Mouse (Mus musculus) heart, embryonic 14.5 days (tissue): Measurements from ENCODE around the gene N4bp2. TPM values are rescaled to one million over a fixed set of nuclear protein-coding genes. Genes with fewer than 3 reads are reported as not detected.

Experiments
- ATAC-seq: fragments of 200-750 bp; cut with Nextera tagmentation; 2 replicates; pipeline ENCODE4 v1.8.0; 2017; ENCODE audit warnings: low read depth, moderate TSS enrichment; ENCODE audit not compliant: insufficient number of reproducible peaks, insufficient read depth, low FRiP score
- H3K27ac ChIP-seq, 2 experiments: fragments of 200-500 bp in 1 of 2; fragments of 300-500 bp in 1 of 2; sonication (generic) in 1 of 2; replicated peaks in 1 of 2; 2 replicates each; pipeline ENCODE4 v1.5.1; 2012 to 2014; ENCODE audit warnings: low read depth in 2 of 2, low read length in 2 of 2, control low read depth in 1 of 2, mild to moderate bottlenecking in 1 of 2, mixed read lengths in 1 of 2; ENCODE audit not compliant: control insufficient read depth in 1 of 2, insufficient read depth in 1 of 2
- H3K27me3 ChIP-seq: fragments of 300-500 bp; sonication (generic); 2 replicates; pipeline ENCODE4 v1.6.1; 2014; ENCODE audit warnings: mild to moderate bottlenecking, low read length, control low read depth; ENCODE audit not compliant: control insufficient read depth, insufficient read depth
- H3K36me3 ChIP-seq: fragments of 300-500 bp; sonication (generic); 2 replicates; pipeline ENCODE4 v1.6.1; 2014; ENCODE audit warnings: mild to moderate bottlenecking, control low read depth, low read length, mixed read lengths; ENCODE audit not compliant: control insufficient read depth, insufficient read depth
- H3K4me1 ChIP-seq, 2 experiments: fragments of 200-500 bp in 1 of 2; fragments of 300-500 bp in 1 of 2; sonication (generic) in 1 of 2; 2 replicates each; pipeline ENCODE4 v1.6.1; 2012 to 2014; ENCODE audit warnings: low read length in 2 of 2, control low read depth in 1 of 2, mixed read lengths in 1 of 2; ENCODE audit not compliant: control insufficient read depth in 2 of 2, insufficient read depth in 2 of 2
- H3K4me2 ChIP-seq: fragments of 300-500 bp; sonication (generic); 2 replicates; pipeline ENCODE4 v1.6.1; 2014; ENCODE audit warnings: mild to moderate bottlenecking, low read length
- H3K4me3 ChIP-seq, 2 experiments: fragments of 200-500 bp in 1 of 2; fragments of 300-500 bp in 1 of 2; sonication (generic) in 1 of 2; 2 replicates each; pipeline ENCODE4 v1.5.1; 2012 to 2014; ENCODE audit warnings: low read length in 2 of 2, mild to moderate bottlenecking in 2 of 2, control low read depth in 1 of 2, low read depth in 1 of 2, moderate library complexity in 1 of 2; ENCODE audit not compliant: control insufficient read depth in 1 of 2, insufficient read depth in 1 of 2
- H3K9ac ChIP-seq: fragments of 300-500 bp; sonication (generic); 2 replicates; pipeline ENCODE4 v1.6.1; 2014; ENCODE audit warnings: mild to moderate bottlenecking, low read length
- H3K9me3 ChIP-seq: fragments of 300-500 bp; sonication (generic); 2 replicates; pipeline ENCODE4 v1.6.1; 2016; ENCODE audit warnings: low read length, control low read depth; ENCODE audit not compliant: control insufficient read depth
- WGBS: fragments of 180-500 bp; shearing (Covaris S2); extraction: QIAGEN DNeasy Blood & Tissue Kit; methylation state at CpG from one replicate; pipeline ENCODE4 v1.1.7; 2014; 5-methylcytosine and 5-hydroxymethylcytosine counted together
- polyA plus RNA-seq: library from polyadenylated mRNA; unstranded; fragments of >200 nt; fragmentation: Nextera tagmentation; extraction: Ambion mirVana; gene quantifications from 2 replicates; pipeline ENCODE4 v1.2.1, GENCODE M21; 2014

The N4bp2 gene
- polyA plus RNA-seq, 1 experiment from 2014 or later: 28.1 TPM

DNA sequence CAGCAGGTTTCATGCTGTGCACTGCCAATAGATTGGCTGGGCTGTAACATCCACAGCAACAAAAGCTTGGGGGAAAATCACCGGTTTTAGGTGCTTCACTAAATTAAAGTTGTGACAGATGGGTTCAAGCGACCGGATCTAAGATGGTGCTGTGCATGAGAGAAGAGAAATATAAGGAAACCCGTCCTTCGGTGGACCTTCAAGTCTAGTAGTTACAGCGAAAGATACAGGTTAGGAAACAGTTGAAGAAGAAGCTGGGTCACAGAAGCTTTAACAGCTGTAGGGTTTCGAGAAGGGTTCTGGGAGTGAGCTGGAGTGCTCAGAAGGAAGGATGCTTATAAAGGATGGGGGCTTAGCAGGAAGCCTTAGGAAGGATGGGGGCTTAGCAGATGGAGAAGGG lies 101.2 kb downstream of the N4bp2 start:
- H3K4me2 ChIP-seq: no peak overlapping the region
- 89% methylated on average over 7 of the region's 7 CpGs for WGBS
- ATAC-seq: no peak
- H3K9me3 ChIP-seq: no peaks in the 10 kb centered on the region
- no peak overlapping the region for H3K9ac ChIP-seq
- H3K4me1 ChIP-seq: peaks cover 2 to 3% of the 10 kb centered on the region in 2 experiments; a peak in 1 of 4 replicates
- no peak overlapping the region for H3K4me3 ChIP-seq
- H3K27me3 ChIP-seq: no peaks in the 10 kb centered on the region
- H3K27ac ChIP-seq: no peak overlapping the region
- H3K36me3 ChIP-seq: no peaks in the 10 kb centered on the region

DNA sequence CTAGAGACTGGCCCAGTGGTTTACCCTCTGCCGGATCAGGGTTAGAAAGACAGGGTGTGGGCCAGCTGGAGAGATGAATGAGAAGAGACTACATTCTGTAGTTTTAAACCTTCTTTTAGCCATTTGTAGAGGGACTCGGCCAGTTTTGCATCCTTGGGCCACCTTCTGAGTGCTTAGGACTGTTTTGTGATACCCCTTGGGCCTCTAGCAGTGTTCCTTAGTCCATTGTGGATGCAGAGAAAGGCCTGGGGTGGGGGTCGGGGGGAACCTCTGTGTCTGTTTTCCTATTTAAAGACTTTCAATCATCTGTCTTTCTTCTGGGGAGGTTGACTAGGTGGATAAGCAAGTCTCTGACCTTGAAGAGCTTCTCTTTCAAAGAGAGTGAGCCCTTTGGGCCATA lies 101.6 kb downstream of the N4bp2 start:
- H3K27me3 ChIP-seq: no peaks in the 10 kb centered on the region
- no peak overlapping the region for H3K9ac ChIP-seq

DNA sequence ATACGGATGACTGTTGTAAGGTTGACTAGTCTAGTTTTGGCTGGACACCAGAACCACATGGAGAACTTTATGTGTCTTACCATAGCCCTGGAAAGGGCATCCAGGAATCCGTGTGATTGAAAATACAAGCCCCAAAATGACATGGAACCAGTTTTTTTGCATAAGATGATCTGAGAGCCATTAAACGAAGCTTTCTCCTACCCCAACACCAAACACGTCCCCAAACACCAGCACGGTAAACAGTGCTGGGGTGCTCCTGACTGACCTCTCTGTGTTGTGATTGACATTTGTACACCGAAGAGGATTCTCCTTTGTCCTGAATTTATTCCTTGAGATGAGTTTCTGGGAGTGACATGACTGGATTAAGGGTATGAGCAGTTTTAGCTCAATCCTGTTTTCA lies 103.3 kb downstream of the N4bp2 start:
- Histone ChIP-seq H3K27ac (no peak overlapping the region), H3K4me1 (peaks cover 0 to 2% of the 10 kb centered on the region in 2 experiments; a peak in 1 of 4 replicates), H3K4me3 (no peak overlapping the region), H3K9me3 (no peaks in the 10 kb centered on the region), H3K4me2 (no peak overlapping the region), H3K27me3 (no peaks in the 10 kb centered on the region), H3K9ac (no peak overlapping the region), H3K36me3 (no peaks in the 10 kb centered on the region)
- no peak for ATAC-seq
- WGBS: 89% methylated on average over 6 of the region's 6 CpGs

More for the DNA sequence above, 101.6 kb downstream of the N4bp2 start:
- Histone ChIP-seq H3K9me3 (no peaks in the 10 kb centered on the region), H3K4me1 (peaks cover 0 to 2% of the 10 kb centered on the region in 2 experiments; a peak in 1 of 4 replicates), H3K4me2 (no peak overlapping the region), H3K4me3 (no peak overlapping the region), H3K27ac (no peak overlapping the region), H3K36me3 (no peaks in the 10 kb centered on the region)
- WGBS: 82% methylated on average over 3 of the region's 3 CpGs
- ATAC-seq: no peak

DNA sequence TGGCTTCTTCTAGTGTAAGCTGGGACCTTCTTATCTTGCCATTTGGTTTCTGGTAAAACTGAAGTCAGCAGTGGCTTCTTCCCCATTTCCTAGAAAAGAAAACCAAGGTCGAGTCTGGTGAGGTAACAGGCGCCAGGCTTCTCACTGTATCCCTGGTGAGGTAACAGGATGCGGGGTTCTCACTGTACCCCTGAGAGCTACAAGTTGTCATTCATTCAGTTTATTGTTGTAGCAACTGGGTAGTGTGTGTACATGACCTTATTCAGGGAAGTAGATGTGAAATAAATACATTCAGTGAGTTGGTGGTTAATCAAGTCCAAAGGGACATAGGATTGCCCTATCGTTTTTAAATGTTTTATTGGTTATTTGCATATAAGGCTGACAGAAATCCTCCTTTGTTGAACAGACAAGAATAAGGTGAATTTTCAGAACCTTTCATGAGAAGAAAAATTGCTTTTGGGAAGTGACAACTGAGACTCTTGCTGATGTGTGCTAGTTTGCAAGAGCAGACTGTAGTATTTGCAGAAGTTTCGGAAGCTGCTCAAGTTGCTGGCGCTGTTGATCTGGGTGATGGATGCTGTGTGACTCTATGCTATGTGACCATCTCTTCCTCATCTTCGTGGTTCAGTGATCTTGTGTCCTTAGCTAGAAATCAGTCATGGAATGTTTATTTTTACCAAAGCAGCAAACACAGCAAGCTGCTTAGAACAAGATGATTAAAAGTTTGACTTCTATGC lies 104.2 kb downstream of the N4bp2 start:
- WGBS: 81% methylated on average over 7 of the region's 7 CpGs
- no peaks in the 10 kb centered on the region for H3K27me3 ChIP-seq
- no peak overlapping the region for H3K9ac ChIP-seq
- ATAC-seq: no peak
- no peaks in the 10 kb centered on the region for H3K36me3 ChIP-seq
- H3K4me2 ChIP-seq: no peak overlapping the region
- H3K4me1 ChIP-seq: peaks cover 0 to 2% of the 10 kb centered on the region in 2 experiments; a peak in 1 of 4 replicates
- no peak overlapping the region for H3K4me3 ChIP-seq
- no peak overlapping the region for H3K27ac ChIP-seq
- no peaks in the 10 kb centered on the region for H3K9me3 ChIP-seq

- Histone ChIP-seq H3K4me1 (peaks cover 0 to 2% of the 10 kb centered on the region in 2 experiments; a peak in 1 of 4 replicates), H3K4me2 (no peak overlapping the region), H3K9me3 (no peaks in the 10 kb centered on the region), H3K27me3 (no peaks in the 10 kb centered on the region), H3K4me3 (no peak overlapping the region), H3K9ac (no peak overlapping the region), H3K36me3 (no peaks in the 10 kb centered on the region), H3K27ac (no peak overlapping the region)
- WGBS: 47% methylated on average over 3 of the region's 3 CpGs
- 0 out of 2 replicates have a peak, but pooled peaks have one; percentile 39 for ATAC-seq
Measured at GRCm38 (mm10) chr5:65868419-65868818, 105.1 kb downstream of the N4bp2 start.

DNA sequence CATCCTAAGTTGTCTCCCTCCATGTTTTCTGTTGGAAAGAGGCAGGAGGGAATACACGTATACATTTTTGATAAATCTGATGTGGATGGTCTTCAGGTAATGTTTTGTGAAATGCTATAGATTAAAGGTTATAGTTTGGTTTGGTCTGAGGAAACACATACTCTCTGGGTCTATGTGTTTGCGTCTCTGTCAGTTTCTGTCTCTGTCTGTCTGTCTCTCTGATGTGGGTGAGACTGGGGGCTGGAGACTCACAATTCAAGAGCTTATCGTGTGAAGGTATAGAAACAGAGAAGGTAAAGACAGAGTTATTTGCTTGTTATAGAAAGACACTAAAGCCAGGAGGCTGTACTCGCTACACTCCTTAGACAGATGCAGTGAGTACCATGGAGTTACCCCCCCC lies 106.3 kb downstream of the N4bp2 start:
- no peaks in the 10 kb centered on the region for H3K36me3 ChIP-seq
- ATAC-seq: no peak
- WGBS: 94% methylated on average over 4 of the region's 4 CpGs
- no peaks in the 10 kb centered on the region for H3K27me3 ChIP-seq
- H3K4me2 ChIP-seq: no peak overlapping the region
- H3K9ac ChIP-seq: no peak overlapping the region
- no peak overlapping the region for H3K4me3 ChIP-seq
- H3K27ac ChIP-seq: no peak overlapping the region
- H3K9me3 ChIP-seq: no peaks in the 10 kb centered on the region
- H3K4me1 ChIP-seq: 0 out of 4 replicates have a peak, but pooled peaks cover 0 to 2% of the 10 kb centered on the region in 2 experiments

- Histone ChIP-seq H3K4me1 (0 out of 4 replicates have a peak, but pooled peaks cover 0 to 2% of the 10 kb centered on the region in 2 experiments), H3K27ac (no peak overlapping the region), H3K36me3 (no peaks in the 10 kb centered on the region), H3K9me3 (no peaks in the 10 kb centered on the region), H3K4me3 (no peak overlapping the region), H3K27me3 (no peaks in the 10 kb centered on the region), H3K9ac (no peak overlapping the region), H3K4me2 (no peak overlapping the region)
- no peak for ATAC-seq
- WGBS: 84% methylated on average over 13 of the region's 13 CpGs
Measured at GRCm38 (mm10) chr5:65871276-65871875, 108.1 kb downstream of the N4bp2 start.
